Mouse (Mus musculus): Measurements from ENCODE around the gene Afdn. TPM values are rescaled to one million over a fixed set of nuclear protein-coding genes. Genes with fewer than 3 reads are reported as not detected.

Afdn gene
- total RNA-seq (2023), result 0.94 to 1.8 TPM (median 1.3 TPM) in 4 replicates

DNA sequence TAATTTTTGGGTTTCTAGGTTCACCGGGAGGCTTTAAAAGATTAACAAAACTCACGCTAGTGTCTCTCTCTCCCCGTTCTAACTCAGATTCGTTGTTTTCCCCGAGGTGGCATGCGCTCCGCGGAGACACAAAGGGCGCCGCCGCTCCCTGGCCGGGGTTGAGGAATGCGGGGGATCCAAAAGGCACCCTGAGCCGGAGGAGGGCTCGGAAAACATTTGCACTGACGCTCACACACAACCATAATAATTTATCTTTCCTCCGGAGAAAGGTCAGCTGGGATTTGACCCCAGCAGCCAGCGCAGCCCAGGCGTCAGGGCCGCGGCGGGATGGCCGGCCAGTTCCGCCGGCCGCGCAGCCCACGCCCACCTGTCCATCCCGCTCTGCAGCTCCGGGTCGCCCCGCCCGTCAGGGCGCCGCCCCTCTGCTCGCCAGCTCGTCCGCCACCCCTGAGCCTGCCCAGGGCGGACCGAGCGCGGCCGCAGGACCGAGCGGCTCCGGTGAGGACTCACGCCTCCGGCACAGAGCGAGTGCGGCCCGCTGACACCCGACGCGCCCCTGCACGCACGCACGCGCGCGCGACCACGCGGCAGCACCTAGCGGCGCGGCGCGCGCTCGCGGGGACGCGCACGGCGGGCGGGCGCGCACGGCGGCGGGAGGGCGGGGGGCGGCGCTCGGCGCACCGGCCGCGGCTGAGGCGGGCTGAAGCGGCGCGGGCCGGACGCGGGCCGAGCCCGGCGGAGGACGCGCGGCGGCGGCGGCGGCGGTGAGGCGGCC lies at the start of gene Afdn:
TSS of gene Afdn (plus strand) at position 687 of the 775 bp plus-strand sequence.

DNA sequence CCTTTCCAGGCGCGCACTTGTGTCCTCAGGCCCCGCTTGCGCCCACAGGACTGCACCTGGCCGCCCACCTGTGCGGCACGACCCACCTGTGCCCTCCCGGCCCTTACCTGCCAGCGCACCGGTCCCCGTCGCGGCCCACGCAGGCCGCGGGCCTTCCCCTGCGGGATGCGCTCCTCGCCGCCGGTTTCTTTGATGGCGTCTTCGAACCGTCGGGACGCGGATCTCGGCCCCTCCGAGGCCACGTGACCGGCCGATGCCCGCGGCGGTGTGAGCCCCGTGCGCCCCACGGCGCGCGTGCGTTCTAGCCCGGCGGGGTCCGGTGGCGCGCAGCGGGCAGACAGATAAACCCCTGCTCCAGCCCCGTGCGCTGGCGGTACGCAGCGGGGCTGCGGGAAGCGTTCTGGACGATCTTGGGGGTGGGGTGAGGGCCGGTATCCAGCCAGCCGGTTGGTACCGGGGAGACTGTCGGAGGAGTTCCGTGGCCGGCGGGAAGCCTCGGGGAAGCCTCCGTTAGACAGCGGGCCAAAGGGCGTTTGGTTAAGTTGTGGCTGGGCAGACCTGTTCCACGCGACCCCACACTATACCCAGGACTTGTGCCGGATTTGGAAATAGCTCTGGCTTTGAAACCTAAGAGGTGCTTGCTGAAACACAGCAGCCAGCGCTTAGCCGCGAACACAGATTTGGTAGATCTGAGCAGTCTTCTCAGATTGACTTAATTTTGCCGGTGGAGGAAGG lies 1.0 kb downstream of the Afdn start, which contains the start of gene Tcte2:
TSS of gene Tcte2 (minus strand) at position 647 of the 735 bp plus-strand sequence.

DNA sequence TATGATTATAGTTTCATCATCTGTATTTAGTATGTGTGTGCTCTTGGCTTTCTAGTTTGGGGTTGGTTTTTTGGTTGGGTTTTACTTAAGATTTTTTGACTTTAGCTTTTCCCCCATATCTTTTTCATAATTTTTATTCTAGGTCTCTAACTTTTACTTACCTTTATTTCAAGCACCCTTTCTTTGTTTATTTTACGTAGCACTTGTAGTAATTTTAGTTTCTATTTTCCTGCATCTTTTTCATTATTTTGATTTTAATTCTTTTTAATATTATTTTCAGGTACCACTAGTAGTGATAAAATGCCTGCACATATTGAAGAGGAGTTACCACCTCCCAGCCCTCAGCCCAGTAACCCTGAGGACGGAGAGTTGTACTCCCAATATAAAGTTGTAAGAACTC lies 187.7 kb downstream of the Afdn start, which contains the start of gene Gm7168:
TSS of gene Gm7168 (plus strand) at position 301 of the 400 bp plus-strand sequence.

Other genes starting within 250 kb of the Afdn start
- gene Tcte2, start 1.3 kb downstream of the Afdn start, total RNA-seq (2023), result not detected in 4 replicates
- not detected in 4 replicates for gene Gm7168, start 187.8 kb downstream of the Afdn start, total RNA-seq (2023)
- gene Gm7356, start 243.2 kb downstream of the Afdn start, total RNA-seq (2023), result not detected in 4 replicates